Mouse (Mus musculus): Measurements from ENCODE around the gene Tvp23a.

DNA sequence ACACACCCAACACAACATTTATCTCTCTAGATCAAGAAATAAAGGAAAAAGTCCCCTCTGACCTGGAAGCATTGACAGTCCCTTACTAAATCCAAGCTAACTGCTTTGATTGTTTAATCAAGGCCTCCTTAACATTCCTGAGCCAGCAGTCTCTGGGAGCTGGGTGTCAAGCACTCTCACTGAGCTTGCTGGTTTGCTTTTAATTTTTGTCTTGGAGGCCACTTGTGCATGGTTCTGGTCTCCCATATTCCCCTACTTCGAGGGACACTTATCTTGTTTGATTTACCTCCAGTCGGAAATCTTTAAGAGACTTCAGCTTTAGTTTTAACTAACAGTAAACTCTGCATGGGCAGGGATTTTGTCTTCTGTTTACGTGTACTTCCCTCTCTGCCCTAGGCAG is 27.8 kb upstream of the Tvp23a start:
- TF ChIP-seq GATA1 (IDR thresholded peaks at IDR 0.05; ENCODE audit: low read length) (no peak), TAL1 (IDR thresholded peaks at IDR 0.05; ENCODE audit: low read length) (no peak)

All from erythroblast, embryonic 14.5 days (primary cell).